Mouse (Mus musculus): ENCODE measurements at regions not wholly inside any gene's neighbourhood (a gene's known extent, or its start where the extent isn't known, plus 50 kb on each side); places are given as distances from the start of the nearest gene placed in this dataset.
"Not testable (repeated sequence)": the region's sequence is repeated elsewhere in the genome, so short reads cannot be mapped to it uniquely, and the experiment has no call there.

DNA sequence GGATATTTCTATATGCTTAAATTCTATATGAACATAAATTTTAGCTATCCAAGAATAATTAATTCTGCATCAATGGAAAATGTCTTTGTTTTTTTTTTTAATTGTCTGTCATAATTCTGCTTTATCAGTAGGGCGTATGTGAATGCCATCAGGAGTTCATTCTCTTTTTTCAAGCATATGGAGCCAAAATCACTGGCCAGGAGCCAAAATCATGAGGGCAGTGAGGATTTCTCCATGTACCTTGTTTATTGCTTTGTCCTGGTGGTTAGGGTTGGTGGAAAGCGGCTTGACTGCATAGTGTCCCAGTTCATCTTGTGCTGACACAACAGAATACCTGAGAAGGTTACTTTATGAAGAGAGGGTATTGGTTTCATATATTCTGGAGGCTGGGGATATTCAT is 243.9 kb downstream of the AI429214 start:
- DNase-seq (ENCODE audit: low spot score in 2 of 2): no peak

DNA sequence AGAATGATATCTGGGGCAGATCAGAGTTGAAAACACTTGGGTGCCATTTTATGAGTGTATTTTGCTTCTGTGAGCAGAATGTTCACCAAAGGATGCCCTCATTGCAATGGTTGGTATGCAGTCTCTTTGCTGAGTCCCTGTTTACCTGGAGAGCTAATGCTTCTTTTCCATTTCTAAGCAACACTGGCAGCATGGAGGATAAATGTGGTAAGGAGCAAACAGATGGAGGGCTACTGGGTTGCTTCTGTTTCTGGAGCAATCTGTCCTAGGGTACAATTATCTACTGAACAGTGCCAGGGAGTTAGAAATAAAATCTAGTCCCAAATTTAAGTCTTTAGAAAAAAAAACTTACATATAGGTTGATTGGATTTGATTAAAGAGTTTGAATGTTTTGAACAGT is 245.9 kb downstream of the AI429214 start:
- no peak for DNase-seq (ENCODE audit: low spot score in 2 of 2)

DNA sequence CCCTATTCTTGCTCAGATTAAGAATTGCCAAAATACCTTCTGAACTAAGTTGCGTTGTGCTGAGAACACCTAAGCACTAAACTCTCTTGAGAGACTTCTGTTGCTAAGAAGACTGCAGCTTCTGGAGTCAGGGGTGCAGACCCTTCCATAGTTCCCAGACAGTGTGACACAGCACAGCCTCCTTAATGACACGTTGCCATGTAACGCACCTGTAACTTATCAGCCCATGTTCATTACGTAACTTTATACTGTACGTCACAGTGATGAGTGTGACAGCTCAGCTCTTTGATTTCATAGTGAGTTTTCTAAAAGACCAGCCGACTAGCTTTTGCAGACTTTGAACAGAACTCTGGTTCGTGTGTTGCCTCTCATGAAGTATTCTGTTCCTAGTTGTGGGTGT is 257.8 kb downstream of the AI429214 start:
- DNase-seq (ENCODE audit: low spot score in 2 of 2): not testable (repeated sequence)

DNA sequence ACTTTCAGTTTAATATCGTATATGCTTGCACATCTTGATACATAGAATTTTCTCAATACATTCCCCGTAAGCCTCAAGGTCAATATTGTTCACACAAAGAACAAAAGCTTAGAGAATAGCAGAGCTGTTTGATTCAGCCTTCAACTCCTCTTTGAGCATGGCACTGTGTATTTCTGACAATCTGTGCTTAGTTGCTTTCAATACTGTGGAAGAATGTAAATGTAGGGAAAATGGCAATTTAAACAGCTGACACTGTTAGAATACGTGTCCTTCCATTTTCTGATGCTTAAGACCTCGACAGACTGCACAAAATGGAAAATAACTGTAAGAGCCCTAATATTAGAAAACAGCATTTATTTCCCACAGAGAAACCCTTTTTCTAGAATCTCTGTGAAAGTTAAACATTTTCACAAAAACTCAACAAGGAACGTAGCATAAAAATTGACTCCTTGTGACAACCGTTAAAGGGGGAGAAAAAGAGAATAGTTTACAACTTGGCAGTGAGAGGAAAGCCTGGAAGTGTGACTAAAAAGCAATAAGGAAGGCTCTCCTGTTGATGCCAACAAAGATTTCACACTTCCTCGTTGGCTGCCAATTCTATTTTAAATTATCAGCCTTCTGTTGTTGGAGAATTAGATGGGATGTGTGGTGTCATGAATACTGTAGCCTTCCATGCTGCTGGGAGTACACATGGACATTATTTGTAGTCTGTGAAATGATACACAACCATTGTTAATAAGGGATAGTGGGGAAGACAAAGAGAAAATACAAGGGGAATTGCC is 297.9 kb downstream of the AI429214 start:
- no peak for DNase-seq (ENCODE audit: low spot score in 2 of 2)

All from urinary bladder, adult 18-20 months (tissue).